Mouse (Mus musculus) liver, postnatal 0 days (tissue): Measurements from ENCODE around the gene Sult2b1.

Source experiments
- CTCF ChIP-seq: sonication (generic); IDR thresholded peaks from 2 replicates; pipeline ENCODE4 v1.5.1; 2016; ENCODE audit warnings: antibody characterized with exemption, low read depth
- EP300 ChIP-seq: IDR thresholded peaks from 2 replicates; pipeline ENCODE4 v1.6.1; 2016; ENCODE audit warnings: antibody characterized with exemption, low read depth, mild to moderate bottlenecking

DNA sequence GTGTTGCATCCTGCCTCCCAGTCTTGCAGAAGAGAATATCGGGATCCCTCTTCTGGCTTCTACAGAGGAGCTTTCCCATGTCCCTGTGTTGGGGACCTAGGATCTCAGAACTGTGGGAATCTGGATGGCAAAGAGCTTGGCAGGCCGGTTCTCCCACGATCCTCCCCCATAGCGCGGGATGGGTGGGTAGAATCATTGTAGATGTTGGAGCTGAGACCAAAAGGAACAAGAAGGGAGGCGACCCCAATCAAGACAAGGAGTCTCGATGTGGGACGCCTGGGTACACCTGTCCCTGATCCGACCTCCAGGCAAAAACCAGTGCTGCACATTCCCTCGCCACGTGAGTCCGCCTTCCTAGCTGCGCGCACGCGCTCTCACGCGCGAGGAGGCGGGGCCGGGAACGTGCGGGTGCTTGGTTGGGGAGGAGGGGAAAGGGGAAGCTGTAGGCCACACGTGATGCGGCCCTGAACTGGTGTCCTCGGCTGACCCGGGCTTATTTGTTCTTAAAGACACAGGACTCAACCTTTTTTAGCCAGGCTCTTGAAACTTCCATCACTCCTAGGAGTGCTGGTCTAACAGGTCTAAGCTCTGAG is 77.0 kb downstream of the Sult2b1 start:
- no peak for TF ChIP-seq CTCF
- TF ChIP-seq EP300 = peak; percentile 59; the same call in 1 of the 2 replicates
